Mouse (Mus musculus): ENCODE results near the gene Gm609. TPM values are rescaled to one million over a fixed set of nuclear protein-coding genes. Genes with fewer than 3 reads are reported as not detected.

Gene Gm609
- not detected in 2 replicates for polyA plus RNA-seq (2015; fragmentation: Nextera tagmentation; extraction: Ambion mirVana)

GRCm38 (mm10) chr16:45492927-45493326 is at the start of gene Gm609:
Gene Gm609, minus strand, starts transcription at chr16:45492969.

GRCm38 (mm10) chr16:45535009-45535408 is 42.2 kb upstream of the Gm609 start, which contains the start of gene Slc9c1:
Gene Slc9c1, plus strand, starts transcription at chr16:45535309.

GRCm38 (mm10) chr16:45531950-45532349 is 39.2 kb upstream of the Gm609 start, which contains the start of gene Gm17783:
Gene Gm17783, minus strand, starts transcription at chr16:45532050.

GRCm38 (mm10) chr16:45408425-45409063 is 84.2 kb downstream of the Gm609 start, which contains the start of gene Cd200:
Gene Cd200, minus strand, starts transcription at chr16:45409053.

Other genes with a start within 250 kb of the Gm609 start
- gene Cd200, start 83.9 kb downstream of the Gm609 start, polyA plus RNA-seq (2015; fragmentation: Nextera tagmentation; extraction: Ambion mirVana) = 69.9 and 79.3 TPM in 2 replicates
- gene Gm17783, start 39.1 kb upstream of the Gm609 start, polyA plus RNA-seq (2015; fragmentation: Nextera tagmentation; extraction: Ambion mirVana) = not detected in 2 replicates
- gene Slc9c1, start 42.3 kb upstream of the Gm609 start, polyA plus RNA-seq (2015; fragmentation: Nextera tagmentation; extraction: Ambion mirVana) = not detected in 2 replicates
- gene Gcsam, start 117.4 kb upstream of the Gm609 start, polyA plus RNA-seq (2015; fragmentation: Nextera tagmentation; extraction: Ambion mirVana) = 3.7 and 5.3 TPM in 2 replicates
- 0.30 and 0.36 TPM in 2 replicates for gene BC016579, start 161.1 kb upstream of the Gm609 start, polyA plus RNA-seq (2015; fragmentation: Nextera tagmentation; extraction: Ambion mirVana)
- gene Tmprss7, start 200.7 kb upstream of the Gm609 start, polyA plus RNA-seq (2015; fragmentation: Nextera tagmentation; extraction: Ambion mirVana) = 0.11 and 0.19 TPM in 2 replicates
- gene Tagln3, start 231.6 kb upstream of the Gm609 start, polyA plus RNA-seq (2015; fragmentation: Nextera tagmentation; extraction: Ambion mirVana) = 0.34 and 0.41 TPM in 2 replicates
- 23.7 and 24.9 TPM in 2 replicates for gene Abhd10, start 250.0 kb upstream of the Gm609 start, polyA plus RNA-seq (2015; fragmentation: Nextera tagmentation; extraction: Ambion mirVana)

Data from spleen, postnatal 0 days (tissue).